Mouse (Mus musculus) stomach, embryonic 15.5 days (tissue): ENCODE data around the gene Atp6v1g2. TPM values are rescaled to one million over a fixed set of nuclear protein-coding genes. Genes with fewer than 3 reads are reported as not detected.

Experiments
- ATAC-seq: fragments of 200-750 bp; cut with Nextera tagmentation; 2 replicates; pipeline ENCODE4 v1.8.0; 2017; ENCODE audit warnings: low read depth, moderate number of reproducible peaks, moderate TSS enrichment; ENCODE audit not compliant: insufficient read depth, low FRiP score
- H3K27ac ChIP-seq: fragments of 300-500 bp; sonication (generic); 2 replicates; pipeline ENCODE4 v1.5.1; 2015; ENCODE audit warnings: mild to moderate bottlenecking, inconsistent platforms
- H3K27me3 ChIP-seq: fragments of 300-500 bp; sonication (generic); replicated peaks from 2 replicates; pipeline ENCODE4 v1.6.1; 2015; ENCODE audit warnings: inconsistent platforms
- H3K36me3 ChIP-seq: fragments of 300-500 bp; sonication (generic); 2 replicates; pipeline ENCODE4 v1.6.1; 2015; ENCODE audit warnings: inconsistent platforms
- H3K4me1 ChIP-seq: fragments of 300-500 bp; sonication (generic); 2 replicates; pipeline ENCODE4 v1.6.1; 2015; ENCODE audit warnings: inconsistent platforms
- H3K4me2 ChIP-seq: fragments of 300-500 bp; sonication (generic); 2 replicates; pipeline ENCODE4 v1.6.1; 2015; ENCODE audit warnings: mild to moderate bottlenecking, inconsistent platforms
- H3K4me3 ChIP-seq: fragments of 300-500 bp; sonication (generic); replicated peaks from 2 replicates; pipeline ENCODE4 v1.5.1; 2015; ENCODE audit warnings: inconsistent platforms
- H3K9ac ChIP-seq: fragments of 300-500 bp; sonication (generic); 2 replicates; pipeline ENCODE4 v1.6.1; 2015; ENCODE audit warnings: inconsistent platforms
- H3K9me3 ChIP-seq: fragments of 300-500 bp; sonication (generic); 2 replicates; pipeline ENCODE4 v1.6.1; 2016; ENCODE audit warnings: inconsistent platforms
- WGBS: fragments of 180-500 bp; shearing (Covaris S2); methylation state at CpG from one replicate; pipeline ENCODE4 v1.1.7; 2015; 5-methylcytosine and 5-hydroxymethylcytosine counted together
- polyA plus RNA-seq: library from polyadenylated mRNA; unstranded; fragments of >200 nt; fragmentation: Nextera tagmentation; extraction: Ambion mirVana; gene quantifications from 2 replicates; pipeline ENCODE4 v1.2.1, GENCODE M21; 2015

Atp6v1g2 gene
- polyA plus RNA-seq, 1 experiment from 2014 or later: 5.1 TPM

- Histone ChIP-seq H3K9me3 (no peaks in the 10 kb centered on the region), H3K4me3 (no peak overlapping the region), H3K27me3 (0 out of 2 replicates have a peak, but pooled peaks cover 3% of the 10 kb centered on the region), H3K4me2 (no peak overlapping the region), H3K27ac (no peak overlapping the region), H3K9ac (no peak overlapping the region), H3K4me1 (peaks cover 7% of the 10 kb centered on the region; the same call in 1 of the 2 replicates), H3K36me3 (no peaks in the 10 kb centered on the region)
- ATAC-seq: no peak
- WGBS: 64% methylated on average over 13 of the region's 13 CpGs
These were observed 28.2 kb downstream of the Atp6v1g2 start for GRCm38 (mm10) chr17:35261651-35262050.

- H3K9ac ChIP-seq: peak within 1 kb of the TSS; percentile 75
- no peaks in the 10 kb centered on the region for H3K9me3 ChIP-seq
- peak within 1 kb of the TSS; percentile 99 for H3K4me2 ChIP-seq
- peaks cover 5% of the 10 kb centered on the region; the same call in 1 of the 2 replicates for H3K4me1 ChIP-seq
- no peaks in the 10 kb centered on the region for H3K36me3 ChIP-seq
- H3K27ac ChIP-seq: no peak within 1 kb of the TSS
- WGBS: 1% methylated on average over 70 of the region's 73 CpGs
- 0 out of 2 replicates have a peak, but pooled peaks cover 3% of the 10 kb centered on the region for H3K27me3 ChIP-seq
- peak; percentile 87 for ATAC-seq
- peak within 1 kb of the TSS; percentile 69 for H3K4me3 ChIP-seq
These were observed 29.4 kb downstream of the Atp6v1g2 start, which contains the start of gene H2-D1 for GRCm38 (mm10) chr17:35262664-35263522. TSS of gene H2-D1 (plus strand) at chr17:35262730.

- peak overlapping the region; percentile 69 for H3K4me3 ChIP-seq
- WGBS: 2% methylated on average over 31 of the region's 31 CpGs
- peaks cover 3% of the 10 kb centered on the region; the same call in 1 of the 2 replicates for H3K4me1 ChIP-seq
- H3K9ac ChIP-seq: peak overlapping the region; percentile 75
- no peaks in the 10 kb centered on the region for H3K9me3 ChIP-seq
- no peak overlapping the region for H3K27ac ChIP-seq
- peak; percentile 27 for ATAC-seq
- H3K36me3 ChIP-seq: no peaks in the 10 kb centered on the region
- peak overlapping the region; percentile 99 for H3K4me2 ChIP-seq
- H3K27me3 ChIP-seq: 0 out of 2 replicates have a peak, but pooled peaks cover 3% of the 10 kb centered on the region
These were observed 30.0 kb downstream of the Atp6v1g2 start for GRCm38 (mm10) chr17:35263523-35263883.

DNA sequence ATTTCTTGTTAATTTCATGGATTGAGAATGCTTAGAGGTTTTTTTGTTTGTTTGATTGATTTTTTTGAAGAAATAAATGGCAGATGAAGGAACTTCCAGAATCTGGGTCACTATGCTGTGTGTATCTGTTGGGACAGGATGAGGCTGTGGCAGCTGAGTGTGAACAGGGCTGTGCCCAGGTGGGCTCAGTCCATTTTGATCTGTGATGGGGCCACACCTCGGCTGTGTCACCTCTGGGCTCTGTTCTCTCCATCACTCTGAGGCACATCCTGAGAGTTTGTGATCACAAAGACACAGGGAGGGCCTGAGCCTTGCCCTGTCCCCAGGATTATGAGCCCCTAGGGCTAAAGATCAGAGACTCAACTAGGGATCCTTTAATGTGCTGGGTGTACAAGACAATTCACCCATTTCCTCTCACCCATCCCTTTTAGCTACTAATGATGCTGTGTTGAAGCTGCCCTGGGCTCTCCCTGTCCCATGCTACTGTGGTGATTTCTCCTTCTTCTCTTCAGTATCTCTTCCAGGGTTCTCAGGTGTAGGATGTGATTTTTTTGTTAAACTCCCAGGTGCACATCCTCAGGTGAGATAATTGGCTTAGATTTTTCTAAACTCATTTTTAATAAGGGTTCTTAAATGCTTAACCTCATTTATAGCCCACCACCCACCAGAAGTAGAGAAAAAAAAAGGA is 34.1 kb downstream of the Atp6v1g2 start:
- Histone ChIP-seq H3K9ac (no peak overlapping the region), H3K27ac (no peak overlapping the region), H3K4me1 (no peaks in the 10 kb centered on the region), H3K36me3 (no peaks in the 10 kb centered on the region), H3K9me3 (no peaks in the 10 kb centered on the region), H3K4me2 (no peak overlapping the region), H3K4me3 (no peak overlapping the region), H3K27me3 (0 out of 2 replicates have a peak, but pooled peaks cover 3% of the 10 kb centered on the region)
- WGBS: 58% methylated on average over 1 of the region's 1 CpGs
- ATAC-seq: no peak

GRCm38 (mm10) chr17:35269653-35270347 is 36.3 kb downstream of the Atp6v1g2 start:
- Histone ChIP-seq H3K9ac (no peak overlapping the region), H3K27ac (no peak overlapping the region), H3K36me3 (no peaks in the 10 kb centered on the region), H3K4me3 (no peak overlapping the region), H3K4me2 (no peak overlapping the region), H3K27me3 (no peaks in the 10 kb centered on the region), H3K4me1 (no peaks in the 10 kb centered on the region), H3K9me3 (no peaks in the 10 kb centered on the region)
- WGBS: 29% methylated on average over 3 of the region's 3 CpGs
- ATAC-seq: no peak

DNA sequence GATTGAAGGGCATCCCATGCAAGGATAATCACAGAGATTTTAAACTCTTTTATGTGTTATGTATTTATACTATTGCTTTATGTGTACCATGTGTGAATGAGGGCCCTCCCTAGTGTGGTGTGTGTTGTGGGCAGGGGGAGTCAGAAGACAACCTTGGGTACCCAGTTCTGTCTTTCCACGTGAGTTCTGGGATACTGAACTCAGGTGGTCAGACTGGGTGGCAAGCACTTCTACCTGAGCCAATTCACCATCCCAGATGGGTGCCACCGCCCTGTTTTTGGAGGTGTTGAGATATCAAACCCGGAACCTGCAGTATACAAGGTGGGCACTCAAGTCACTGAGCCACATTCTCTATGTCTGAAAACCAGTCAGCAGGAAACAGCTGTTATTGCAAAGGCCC is 38.8 kb downstream of the Atp6v1g2 start:
- H3K4me1 ChIP-seq: no peaks in the 10 kb centered on the region
- H3K9ac ChIP-seq: no peak overlapping the region
- ATAC-seq: no peak
- H3K4me3 ChIP-seq: no peak overlapping the region
- peaks cover 21% of the 10 kb centered on the region for H3K27me3 ChIP-seq
- H3K36me3 ChIP-seq: no peaks in the 10 kb centered on the region
- no peak overlapping the region for H3K4me2 ChIP-seq
- no peak overlapping the region for H3K27ac ChIP-seq
- no peaks in the 10 kb centered on the region for H3K9me3 ChIP-seq
- WGBS: 62% methylated on average over 3 of the region's 3 CpGs

- no peak overlapping the region for H3K4me2 ChIP-seq
- peaks cover 21% of the 10 kb centered on the region for H3K27me3 ChIP-seq
- no peaks in the 10 kb centered on the region for H3K4me1 ChIP-seq
- H3K36me3 ChIP-seq: no peaks in the 10 kb centered on the region
- WGBS: 3% methylated on average over 11 of the region's 11 CpGs
- no peak for ATAC-seq
- no peak overlapping the region for H3K9ac ChIP-seq
- H3K9me3 ChIP-seq: no peaks in the 10 kb centered on the region
- H3K4me3 ChIP-seq: no peak overlapping the region
- no peak overlapping the region for H3K27ac ChIP-seq
These were observed 41.3 kb downstream of the Atp6v1g2 start for GRCm38 (mm10) chr17:35274770-35275169.

GRCm38 (mm10) chr17:35276304-35276864 is 42.9 kb downstream of the Atp6v1g2 start:
- Histone ChIP-seq H3K9me3 (no peaks in the 10 kb centered on the region), H3K27ac (no peak overlapping the region), H3K4me1 (no peaks in the 10 kb centered on the region), H3K27me3 (peaks cover 21% of the 10 kb centered on the region), H3K4me2 (no peak overlapping the region), H3K36me3 (no peaks in the 10 kb centered on the region), H3K4me3 (no peak overlapping the region), H3K9ac (no peak overlapping the region; the same call in 1 of the 2 replicates)
- WGBS: 15% methylated on average over 13 of the region's 13 CpGs
- ATAC-seq: no peak

DNA sequence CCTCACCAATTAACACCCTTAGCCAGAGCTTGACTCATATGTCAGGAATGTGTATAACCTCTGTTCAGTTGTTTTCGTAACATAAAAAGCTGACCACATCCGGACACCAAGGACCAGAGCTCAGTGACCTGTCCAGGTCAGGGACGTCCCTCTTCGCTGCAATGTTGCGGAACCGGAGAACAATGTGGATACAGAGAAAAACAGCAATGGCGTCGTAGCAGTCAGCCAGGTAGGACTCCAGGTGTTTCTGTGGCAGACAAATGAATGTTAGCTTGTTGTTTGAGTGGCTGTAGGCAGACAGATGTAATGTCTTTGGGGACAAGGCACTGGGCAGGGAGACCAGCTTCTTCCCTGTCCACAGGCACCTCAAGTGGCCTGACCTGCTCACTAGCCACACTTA is 44.6 kb downstream of the Atp6v1g2 start:
- H3K4me3 ChIP-seq: no peak overlapping the region
- no peaks in the 10 kb centered on the region for H3K4me1 ChIP-seq
- peaks cover 21% of the 10 kb centered on the region for H3K27me3 ChIP-seq
- no peak overlapping the region for H3K9ac ChIP-seq
- H3K27ac ChIP-seq: no peak overlapping the region
- no peaks in the 10 kb centered on the region for H3K9me3 ChIP-seq
- 84% methylated on average over 8 of the region's 8 CpGs for WGBS
- H3K36me3 ChIP-seq: no peaks in the 10 kb centered on the region
- ATAC-seq: no peak
- H3K4me2 ChIP-seq: no peak overlapping the region

- Histone ChIP-seq H3K4me1 (no peaks in the 10 kb centered on the region), H3K4me3 (no peak overlapping the region), H3K9me3 (no peaks in the 10 kb centered on the region), H3K27ac (no peak overlapping the region), H3K36me3 (no peaks in the 10 kb centered on the region), H3K9ac (no peak overlapping the region), H3K4me2 (no peak overlapping the region), H3K27me3 (peaks cover 21% of the 10 kb centered on the region)
- no peak for ATAC-seq
- 86% methylated on average over 13 of the region's 13 CpGs for WGBS
These were observed 45.7 kb downstream of the Atp6v1g2 start for GRCm38 (mm10) chr17:35278957-35279688.

- Histone ChIP-seq H3K4me1 (no peaks in the 10 kb centered on the region), H3K36me3 (no peaks in the 10 kb centered on the region), H3K4me2 (no peak overlapping the region), H3K27ac (no peak overlapping the region), H3K9ac (no peak overlapping the region), H3K27me3 (peaks cover 16% of the 10 kb centered on the region), H3K9me3 (no peaks in the 10 kb centered on the region), H3K4me3 (no peak overlapping the region)
- WGBS: 58% methylated on average over 3 of the region's 3 CpGs
- ATAC-seq: no peak
These were observed 46.8 kb downstream of the Atp6v1g2 start for GRCm38 (mm10) chr17:35280276-35280675.
